Mouse (Mus musculus): ENCODE results near the gene Gm43302. TPM values are rescaled to one million over a fixed set of nuclear protein-coding genes. Genes with fewer than 3 reads are reported as not detected.
"Not testable (repeated sequence)": the region's sequence is repeated elsewhere in the genome, so short reads cannot be mapped to it uniquely, and the experiment has no call there.

The Gm43302 gene
- total RNA-seq (2021), result under 1 TPM in 1 of 2 experiments, not detected in 1; 0.14 TPM

GRCm38 (mm10) chr5:105293226-105294165 is at the start of gene Gm43302, which contains the start of gene Gbp6:
TSS of gene Gm43302 (minus strand) at chr5:105293695.
TSS of gene Gbp6 (minus strand) at chr5:105293698.
- intact Hi-C loops (cut with DNase I), result not testable (repeated sequence)
- peak; percentile 6 for DNase-seq

- DNase-seq, result no peak
- intact Hi-C loops (cut with DNase I), result no loop called here
Observed at GRCm38 (mm10) chr5:105341281-105341680, 47.8 kb upstream of the Gm43302 start.

DNA sequence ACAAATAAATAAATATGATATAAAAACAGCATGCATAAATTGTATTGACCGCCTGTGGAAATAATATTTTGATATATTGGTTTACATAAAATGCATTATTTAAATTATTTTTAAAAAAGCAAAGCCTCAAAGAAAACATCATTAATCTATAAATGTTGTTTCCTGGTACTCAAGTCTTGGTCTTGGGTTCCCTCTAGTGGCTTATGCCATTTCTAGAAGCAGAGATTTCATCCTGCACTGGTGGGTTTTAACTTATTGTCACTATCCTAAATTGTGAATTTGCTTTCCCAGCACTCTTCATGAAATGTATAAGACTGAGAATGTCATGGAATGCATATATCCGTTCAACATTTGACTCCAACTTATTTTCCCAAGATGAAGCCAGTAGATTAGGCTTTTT is 29.0 kb upstream of the Gm43302 start:
- intact Hi-C loops (cut with DNase I), result no loop called here
- DNase-seq, result no peak

GRCm38 (mm10) chr5:105310941-105311340 is 17.4 kb upstream of the Gm43302 start:
- intact Hi-C loops (cut with DNase I), result no loop called here
- no peak for DNase-seq

GRCm38 (mm10) chr5:105309148-105309547 is 15.7 kb upstream of the Gm43302 start:
- intact Hi-C loops (cut with DNase I); DNase-seq: not testable (repeated sequence)

GRCm38 (mm10) chr5:105306946-105307345 is 13.5 kb upstream of the Gm43302 start:
- DNase-seq; intact Hi-C loops (cut with DNase I): not testable (repeated sequence)

DNA sequence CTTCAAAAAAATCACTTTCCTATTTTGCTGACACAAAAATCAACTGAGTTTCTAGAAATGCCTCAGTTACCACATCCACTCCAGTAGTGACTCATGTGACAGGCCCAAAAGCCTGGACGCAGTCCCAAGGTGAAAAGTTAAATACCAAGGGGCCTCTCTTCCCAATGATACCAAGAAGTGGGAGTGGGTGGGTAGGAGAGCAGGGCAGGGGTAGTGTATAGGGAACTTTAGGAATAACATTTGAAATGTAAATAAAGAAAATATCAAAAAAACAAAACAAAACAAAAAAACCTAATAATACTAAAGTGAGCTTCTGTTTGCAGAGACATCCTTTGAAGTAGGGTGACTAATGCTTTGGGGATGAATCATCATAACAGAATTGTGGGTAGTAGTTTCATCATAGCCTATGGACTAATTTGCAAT is 12.7 kb upstream of the Gm43302 start:
- intact Hi-C loops (cut with DNase I), result no loop called here
- DNase-seq, result no peak

- intact Hi-C loops (cut with DNase I); DNase-seq: not testable (repeated sequence)
Observed at GRCm38 (mm10) chr5:105305671-105306070, 12.2 kb upstream of the Gm43302 start.

DNA sequence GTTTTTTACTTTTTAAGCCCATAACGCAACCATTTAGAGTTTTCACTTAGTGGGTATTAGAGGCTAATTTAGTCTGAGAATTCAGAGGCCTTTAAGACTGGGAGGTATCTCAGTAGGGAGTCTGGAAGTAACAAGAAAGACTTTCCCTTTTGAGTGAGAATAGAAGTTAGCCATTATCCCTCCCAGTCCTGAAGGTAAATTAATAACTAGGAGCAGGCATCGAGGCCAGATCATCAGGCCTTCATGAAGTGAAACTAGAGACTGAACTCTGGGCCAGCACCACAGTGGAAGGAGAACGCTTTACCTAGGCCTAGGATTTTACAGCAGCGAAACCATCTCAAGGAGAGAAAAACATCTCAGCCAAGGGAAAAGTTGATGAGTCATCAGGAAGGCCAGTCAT is 8.5 kb upstream of the Gm43302 start:
- intact Hi-C loops (cut with DNase I), result no loop called here
- DNase-seq, result no peak

GRCm38 (mm10) chr5:105301531-105301930 is 8.0 kb upstream of the Gm43302 start:
- intact Hi-C loops (cut with DNase I), result no loop called here

DNA sequence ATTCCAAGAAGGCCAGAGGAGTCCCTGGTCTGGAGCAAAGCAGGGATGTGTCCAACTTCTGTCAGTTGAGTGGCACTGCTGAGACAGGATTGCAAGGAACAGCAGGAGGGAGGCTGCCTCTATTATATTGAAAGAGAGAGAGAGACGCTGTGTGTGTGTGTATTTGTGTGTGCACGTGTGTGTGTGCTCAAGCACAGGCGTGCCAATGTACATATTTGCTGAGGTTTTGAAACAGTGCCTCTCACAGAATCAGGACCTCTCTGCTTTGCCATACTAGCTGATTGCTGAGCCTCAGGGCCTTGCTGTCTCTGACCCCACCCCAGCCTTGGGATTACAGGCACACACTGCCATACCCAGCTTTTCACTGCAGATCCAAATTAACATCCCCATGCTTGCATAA is 2.3 kb upstream of the Gm43302 start:
- DNase-seq, result no peak
- intact Hi-C loops (cut with DNase I), result no loop called here

More at GRCm38 (mm10) chr5:105301531-105301930, 8.0 kb upstream of the Gm43302 start:
- DNase-seq, result no peak

- DNase-seq, result no peak
- intact Hi-C loops (cut with DNase I), result no loop called here
Observed at GRCm38 (mm10) chr5:105292492-105292891, 1.0 kb downstream of the Gm43302 start.

- DNase-seq; intact Hi-C loops (cut with DNase I): not testable (repeated sequence)
Observed at GRCm38 (mm10) chr5:105290921-105291320, 2.6 kb downstream of the Gm43302 start.

- intact Hi-C loops (cut with DNase I); DNase-seq: not testable (repeated sequence)
Observed at GRCm38 (mm10) chr5:105260673-105261072, 32.8 kb downstream of the Gm43302 start.

- intact Hi-C loops (cut with DNase I), result no loop called here
- no peak for DNase-seq
Observed at GRCm38 (mm10) chr5:105252491-105252890, 41.0 kb downstream of the Gm43302 start.

DNA sequence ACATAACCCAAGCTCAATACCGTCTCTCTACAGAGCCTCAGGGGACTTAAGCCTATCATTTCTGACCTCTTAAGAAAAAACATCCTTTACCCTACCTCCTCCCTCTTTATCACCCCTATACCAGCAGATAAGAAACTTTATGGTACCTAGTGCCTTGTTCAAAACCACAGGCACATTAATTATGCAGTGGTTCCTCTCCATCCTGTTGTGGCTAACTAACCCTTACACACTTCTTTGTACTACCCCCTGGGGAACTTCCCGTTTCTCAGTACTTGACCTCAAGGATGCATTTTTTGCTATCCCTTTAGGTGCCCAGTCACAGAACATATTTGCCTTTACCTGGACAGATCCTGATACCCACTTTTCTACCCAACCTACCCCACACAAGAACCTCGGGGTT is 48.8 kb downstream of the Gm43302 start:
- intact Hi-C loops (cut with DNase I); DNase-seq: not testable (repeated sequence)

- peak; percentile 86 for DNase-seq
- intact Hi-C loops (cut with DNase I), result not testable (repeated sequence)
Observed at GRCm38 (mm10) chr5:105240982-105241381, 52.5 kb downstream of the Gm43302 start.

- intact Hi-C loops (cut with DNase I), result not testable (repeated sequence)
- DNase-seq, result peak; percentile 5
Observed at GRCm38 (mm10) chr5:105239483-105240047, 53.9 kb downstream of the Gm43302 start, which contains the start of gene Gbp10. TSS of gene Gbp10 (minus strand) at chr5:105239533.

GRCm38 (mm10) chr5:105238402-105238801 is 55.1 kb downstream of the Gm43302 start:
- intact Hi-C loops (cut with DNase I); DNase-seq: not testable (repeated sequence)

- DNase-seq; intact Hi-C loops (cut with DNase I): not testable (repeated sequence)
Observed at GRCm38 (mm10) chr5:105236040-105236439, 57.5 kb downstream of the Gm43302 start.

- DNase-seq; intact Hi-C loops (cut with DNase I): not testable (repeated sequence)
Observed at GRCm38 (mm10) chr5:105208957-105209356, 84.5 kb downstream of the Gm43302 start.
